Mouse (Mus musculus) MEL (cell line): ENCODE data around the gene Msantd3. TPM values are rescaled to one million over a fixed set of nuclear protein-coding genes. Genes with fewer than 3 reads are reported as not detected.

Experiments used
- DNase-seq: peaks from one replicate; pipeline ENCODE4 v3.0.0; 2011; ENCODE audit warnings: low read depth, low spot score
- H3K27ac ChIP-seq: 2 replicates; pipeline ENCODE4 v1.5.1; 2012; ENCODE audit warnings: low read depth, mild to moderate bottlenecking, control low read depth, low read length, moderate library complexity; ENCODE audit not compliant: control insufficient read depth
- H3K27me3 ChIP-seq, 2 experiments: fragments of 150-350 bp in 1 of 2; sonication (generic) in 1 of 2; 2 replicates each; pipeline ENCODE4 v1.6.1; 2012; ENCODE audit warnings: low read length in 2 of 2, mild to moderate bottlenecking in 2 of 2, improper control_type of control experiment in 1 of 2, moderate library complexity in 1 of 2; ENCODE audit not compliant: insufficient read depth in 2 of 2, control insufficient read depth in 1 of 2
- H3K36me3 ChIP-seq, 2 experiments: 2 replicates each; pipeline ENCODE4 v1.6.1; 2012 to 2014; ENCODE audit warnings: low read length in 2 of 2, improper control_type of control experiment in 1 of 2, inconsistent platforms in 1 of 2, mild to moderate bottlenecking in 1 of 2; ENCODE audit not compliant: insufficient read depth in 2 of 2, control insufficient read depth in 1 of 2
- H3K4me1 ChIP-seq, 2 experiments: fragments of 150-350 bp in 1 of 2; sonication (generic) in 1 of 2; 2 replicates each; pipeline ENCODE4 v1.6.1; 2012; ENCODE audit warnings: low read length in 2 of 2, improper control_type of control experiment in 1 of 2, mild to moderate bottlenecking in 1 of 2; ENCODE audit not compliant: insufficient read depth in 2 of 2, control insufficient read depth in 1 of 2
- H3K4me3 ChIP-seq, 2 experiments: fragments of 150-350 bp in 1 of 2; sonication (generic) in 1 of 2; 2 replicates each; pipeline ENCODE4 v1.5.1; 2012; ENCODE audit warnings: low read depth in 2 of 2, low read length in 2 of 2, mild to moderate bottlenecking in 2 of 2, moderate library complexity in 2 of 2, control low read depth in 1 of 2, improper control_type of control experiment in 1 of 2; ENCODE audit not compliant: control insufficient read depth in 1 of 2, insufficient read depth in 1 of 2
- H3K79me2 ChIP-seq: 2 replicates; pipeline ENCODE4 v1.6.1; 2012; ENCODE audit warnings: mild to moderate bottlenecking, low read length, moderate library complexity; ENCODE audit not compliant: control insufficient read depth, poor library complexity, insufficient read depth
- H3K9ac ChIP-seq: 2 replicates; pipeline ENCODE4 v1.6.1; 2012; ENCODE audit warnings: low read depth, mild to moderate bottlenecking, control low read depth, low read length, moderate library complexity; ENCODE audit not compliant: control insufficient read depth, poor library complexity, severe bottlenecking
- H3K9me3 ChIP-seq: fragments of 150-350 bp; sonication (generic); replicated peaks from 2 replicates; pipeline ENCODE4 v1.6.1; 2012; ENCODE audit warnings: mild to moderate bottlenecking, low read length, improper control_type of control experiment, moderate library complexity; ENCODE audit not compliant: insufficient read depth
- CTCF ChIP-seq, 3 experiments: IDR thresholded peaks in 2 of 3; conservative IDR thresholded peaks in 1 of 3; 2 replicates each; pipeline ENCODE4 v1.5.1; 2011 to 2012; ENCODE audit warnings: low read length in 3 of 3, low read depth in 2 of 3, mild to moderate bottlenecking in 2 of 3, improper control_type of control experiment in 1 of 3, inconsistent platforms in 1 of 3, mixed read lengths in 1 of 3, moderate library complexity in 1 of 3; ENCODE audit not compliant: control insufficient read depth in 1 of 3, insufficient read depth in 1 of 3, poor library complexity in 1 of 3, severe bottlenecking in 1 of 3
- ETS1 ChIP-seq: IDR thresholded peaks from 2 replicates; pipeline ENCODE4 v1.6.1; 2012; ENCODE audit warnings: low read depth, mild to moderate bottlenecking, inconsistent platforms, low read length, improper control_type of control experiment, moderate library complexity
- GATA1 ChIP-seq: IDR thresholded peaks from 2 replicates; pipeline ENCODE4 v1.6.1; 2011; ENCODE audit warnings: low read depth, low read length, improper control_type of control experiment
- HCFC1 ChIP-seq: IDR thresholded peaks from 2 replicates; pipeline ENCODE4 v1.6.1; 2012; ENCODE audit warnings: low read depth, mild to moderate bottlenecking, inconsistent platforms, low read length, improper control_type of control experiment, moderate library complexity
- KAT2A ChIP-seq: conservative IDR thresholded peaks from 2 replicates; pipeline ENCODE4 v1.6.1; 2012; ENCODE audit warnings: low read depth, low read length, improper control_type of control experiment, inconsistent platforms
- MEF2A ChIP-seq: IDR thresholded peaks from 2 replicates; pipeline ENCODE4 v1.6.1; 2014; ENCODE audit warnings: low read depth, mild to moderate bottlenecking, inconsistent platforms, low read length, improper control_type of control experiment; ENCODE audit not compliant: poor library complexity, insufficient replicate concordance, severe bottlenecking; ENCODE audit errors: extremely low read depth
- MXI1 ChIP-seq: IDR thresholded peaks from 2 replicates; pipeline ENCODE4 v1.6.1; 2011; ENCODE audit warnings: mild to moderate bottlenecking, low read depth, low read length, improper control_type of control experiment
- NELFE ChIP-seq: IDR thresholded peaks from 2 replicates; pipeline ENCODE4 v1.6.1; 2011; ENCODE audit warnings: low read depth, low read length, improper control_type of control experiment
- NRF1 ChIP-seq: IDR thresholded peaks from 2 replicates; pipeline ENCODE4 v1.6.1; 2014; ENCODE audit warnings: low read depth, mild to moderate bottlenecking, inconsistent platforms, low read length, improper control_type of control experiment, moderate library complexity; ENCODE audit not compliant: poor library complexity, insufficient read depth, severe bottlenecking
- POLR2A ChIP-seq, 2 experiments: IDR thresholded peaks; 2 replicates each; pipeline ENCODE4 v1.6.1; 2011 to 2012; ENCODE audit warnings: low read length in 2 of 2, mild to moderate bottlenecking in 2 of 2, control low read depth in 1 of 2, improper control_type of control experiment in 1 of 2, low read depth in 1 of 2, moderate library complexity in 1 of 2; ENCODE audit not compliant: control insufficient read depth in 1 of 2, insufficient read depth in 1 of 2, poor library complexity in 1 of 2
- POLR2AphosphoS2 ChIP-seq: IDR thresholded peaks from 2 replicates; pipeline ENCODE4 v1.6.1; 2011; ENCODE audit warnings: low read length, improper control_type of control experiment
- RAD21 ChIP-seq: IDR thresholded peaks from 2 replicates; pipeline ENCODE4 v1.6.1; 2011; ENCODE audit warnings: mild to moderate bottlenecking, low read depth, low read length, improper control_type of control experiment
- RCOR1 ChIP-seq: IDR thresholded peaks from 2 replicates; pipeline ENCODE4 v1.6.1; 2012; ENCODE audit warnings: low read depth, mild to moderate bottlenecking, inconsistent platforms, low read length, improper control_type of control experiment
- SMC3 ChIP-seq: IDR thresholded peaks from 2 replicates; pipeline ENCODE4 v1.6.1; 2011; ENCODE audit warnings: low read depth, low read length, improper control_type of control experiment
- USF2 ChIP-seq, 2 experiments: IDR thresholded peaks; 2 replicates each; pipeline ENCODE4 v1.6.1; 2011 to 2012; ENCODE audit warnings: improper control_type of control experiment in 2 of 2, low read length in 2 of 2, borderline replicate concordance in 1 of 2, inconsistent platforms in 1 of 2, low read depth in 1 of 2, mild to moderate bottlenecking in 1 of 2; ENCODE audit not compliant: insufficient read depth in 1 of 2
- ZC3H11A ChIP-seq: IDR thresholded peaks from 2 replicates; pipeline ENCODE4 v1.6.1; 2012; ENCODE audit warnings: low read depth, mild to moderate bottlenecking, inconsistent platforms, low read length, improper control_type of control experiment
- polyA plus RNA-seq, 2 experiments: library from polyadenylated mRNA; stranded (reverse) in 1 of 2; unstranded in 1 of 2; fragments of >175 nt in 1 of 2; fragments of >200 nt in 1 of 2; gene quantifications; 2 replicates each; pipeline versions ENCODE4 v1.2.1 to v1.2.4; 2012; ENCODE audit warnings: low replicate concordance in 2 of 2, low read depth in 1 of 2; ENCODE audit not compliant: insufficient read length in 2 of 2, insufficient read depth in 1 of 2, missing spikeins in 1 of 2
- total RNA-seq: library from RNA; depleted of rRNA; stranded (reverse); fragments of 300-350 nt; gene quantifications from 2 replicates; pipeline ENCODE4 v1.2.3, GENCODE M21; 2012

The Msantd3 gene
- total and polyA plus RNA-seq, 3 experiments, result not detected

DNA sequence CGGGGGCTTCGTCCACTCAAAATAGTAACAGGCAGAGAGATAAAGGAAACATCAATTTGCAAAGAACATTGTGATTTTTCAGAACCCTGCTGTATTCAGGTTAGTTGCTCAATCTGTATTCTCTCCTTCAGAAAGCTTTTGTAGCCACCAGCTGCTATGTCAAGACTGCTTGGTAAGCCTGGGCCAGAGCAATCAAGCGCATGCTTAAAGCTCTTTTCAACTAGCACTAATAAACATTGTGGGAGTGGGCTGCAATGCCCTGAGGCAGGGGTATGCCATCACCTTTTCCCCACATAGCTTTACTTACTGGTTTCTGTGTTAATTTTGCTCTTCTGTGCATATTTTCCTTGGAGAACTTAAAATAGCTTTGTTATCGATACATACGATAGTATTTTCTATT is 2.7 kb upstream of the Msantd3 start:
- no peaks in the 10 kb centered on the region for H3K36me3 ChIP-seq
- no peaks in the 10 kb centered on the region for H3K9me3 ChIP-seq
- no peaks in the 10 kb centered on the region for H3K79me2 ChIP-seq
- no peak overlapping the region for H3K27ac ChIP-seq
- no peak overlapping the region for H3K9ac ChIP-seq
- no peak for TF ChIP-seq HCFC1
- DNase-seq, result no peak
- no peaks in the 10 kb centered on the region for H3K4me1 ChIP-seq
- H3K27me3 ChIP-seq, result no peaks in the 10 kb centered on the region
- H3K4me3 ChIP-seq, result no peak overlapping the region

DNA sequence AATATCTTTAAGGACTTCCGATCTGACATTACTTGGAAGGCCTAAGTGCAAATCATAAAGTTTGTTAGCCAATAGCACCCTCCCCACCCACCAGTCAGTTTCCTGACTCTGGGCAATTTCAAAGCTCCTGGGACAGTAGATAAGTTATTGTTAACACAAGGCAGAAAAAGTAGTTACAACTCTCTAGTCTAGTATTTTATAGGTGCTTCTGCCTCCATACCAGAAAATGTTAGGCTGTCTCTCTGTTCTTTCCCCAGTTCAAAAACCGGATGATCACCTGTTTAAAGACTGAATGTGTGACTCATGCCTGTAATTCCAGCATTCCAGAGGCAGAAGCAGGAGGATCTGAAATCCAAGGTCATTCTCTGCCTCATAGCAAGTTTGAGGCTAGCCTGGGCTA is 1.2 kb upstream of the Msantd3 start:
- Histone ChIP-seq H3K9ac (no peak overlapping the region), H3K27ac (no peak overlapping the region), H3K9me3 (no peaks in the 10 kb centered on the region), H3K36me3 (no peaks in the 10 kb centered on the region), H3K4me3 (no peak overlapping the region), H3K79me2 (no peaks in the 10 kb centered on the region), H3K4me1 (no peaks in the 10 kb centered on the region), H3K27me3 (no peaks in the 10 kb centered on the region)
- TF ChIP-seq ETS1, result no peak
- no peak for DNase-seq

GRCm38 (mm10) chr4:48540576-48541111 is 909 bp downstream of the Msantd3 start:
- Histone ChIP-seq H3K36me3 (no peaks in the 10 kb centered on the region), H3K9me3 (no peaks in the 10 kb centered on the region), H3K27me3 (no peaks in the 10 kb centered on the region), H3K9ac (no peak overlapping the region), H3K4me1 (no peaks in the 10 kb centered on the region), H3K27ac (no peak overlapping the region), H3K4me3 (no peak overlapping the region), H3K79me2 (no peaks in the 10 kb centered on the region)
- no peak for TF ChIP-seq RCOR1
- TF ChIP-seq POLR2AphosphoS2, result no peak
- TF ChIP-seq NRF1, result no peak
- TF ChIP-seq MXI1, result no peak
- no peak for TF ChIP-seq ZC3H11A
- TF ChIP-seq CTCF (IDR thresholded peaks at IDR 0.05 in 2 of 3, conservative IDR thresholded peaks at IDR 0.05 in 1 of 3; ENCODE audit: control insufficient read depth in 1 of 3, insufficient read depth in 1 of 3, low read depth in 2 of 3, low read length in 3 of 3, poor library complexity in 1 of 3, severe bottlenecking in 1 of 3), result no peak
- no peak for TF ChIP-seq RAD21
- TF ChIP-seq GATA1, result no peak
- TF ChIP-seq MEF2A, result no peak
- TF ChIP-seq USF2 (IDR thresholded peaks at IDR 0.05; ENCODE audit: borderline replicate concordance in 1 of 2, insufficient read depth in 1 of 2, low read depth in 1 of 2, low read length in 2 of 2), result no peak
- no peak for TF ChIP-seq SMC3
- TF ChIP-seq NELFE, result no peak
- no peak for TF ChIP-seq KAT2A
- no peak for TF ChIP-seq HCFC1
- no peak for TF ChIP-seq POLR2A (IDR thresholded peaks at IDR 0.05; ENCODE audit: control insufficient read depth in 1 of 2, insufficient read depth in 1 of 2, low read depth in 1 of 2, low read length in 2 of 2, poor library complexity in 1 of 2)
- DNase-seq, result no peak
